Mouse (Mus musculus): Measurements from ENCODE around the gene Irf3. TPM values are rescaled to one million over a fixed set of nuclear protein-coding genes. Genes with fewer than 3 reads are reported as not detected.

The Irf3 gene
- 10 to 100 TPM; 38.4 to 42.7 TPM for total RNA-seq (2021)
- long read RNA-seq, experiment 1, transcript Irf3-201 (8 exons, 2,031 nt) = major isoform, 5 of 17 reads
- long read RNA-seq, experiment 1, partial matches to known transcripts = 6 of 17 reads
- long read RNA-seq, experiment 1, other reads (novel, unspliced or antisense) = 5 of 17 reads
- long read RNA-seq, experiment 2, partial matches to known transcripts = 0 of 16 reads
- long read RNA-seq, experiment 2, other reads (novel, unspliced or antisense) = 9 of 16 reads

DNA sequence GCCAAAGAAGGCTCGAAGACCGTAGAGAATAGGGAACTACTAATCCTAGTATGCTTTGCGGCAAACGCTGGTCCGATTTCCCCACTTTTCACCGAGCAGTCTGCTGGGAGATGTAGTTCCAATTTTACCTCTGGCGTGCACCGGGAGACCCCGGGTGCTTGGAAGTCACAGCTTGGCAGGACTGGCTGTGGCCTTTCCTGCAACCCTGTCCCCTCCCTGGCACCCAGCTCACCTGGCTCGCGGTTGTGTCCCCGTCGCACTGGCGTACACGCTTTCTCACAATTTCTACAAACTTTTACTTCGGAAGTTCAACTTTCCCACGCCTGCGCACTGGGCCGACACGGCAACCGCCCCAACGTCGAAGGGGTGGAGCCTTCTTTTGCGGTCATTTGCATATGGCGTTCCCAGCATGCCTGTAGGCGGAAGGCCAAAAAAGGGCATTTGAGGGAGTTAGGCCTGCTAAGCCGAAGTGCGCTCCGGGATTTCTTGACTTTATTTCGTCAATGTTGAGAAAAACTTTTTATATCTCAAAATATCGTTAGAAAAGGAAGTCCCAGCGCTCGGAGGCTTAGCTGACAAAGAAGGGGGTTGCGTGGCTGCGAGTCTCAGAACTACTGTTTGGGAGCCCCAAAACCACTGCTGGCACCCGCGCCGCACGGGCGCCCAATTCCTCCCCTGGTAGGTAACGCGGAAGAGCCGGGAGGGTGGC is at the start of gene Irf3:
Gene Irf3 (plus strand): TSS at position 418 of the 709 bp plus-strand sequence.
- peak within 1 kb of the TSS; percentile 65 for H3K4me3 ChIP-seq
- TF ChIP-seq CTCF (conservative IDR thresholded peaks at IDR 0.05) = no peak
- DNase-seq (ENCODE audit: low spot score in 2 of 2) = peak; percentile 95 to 96
- H3K27ac ChIP-seq = peak within 1 kb of the TSS; percentile 84

DNA sequence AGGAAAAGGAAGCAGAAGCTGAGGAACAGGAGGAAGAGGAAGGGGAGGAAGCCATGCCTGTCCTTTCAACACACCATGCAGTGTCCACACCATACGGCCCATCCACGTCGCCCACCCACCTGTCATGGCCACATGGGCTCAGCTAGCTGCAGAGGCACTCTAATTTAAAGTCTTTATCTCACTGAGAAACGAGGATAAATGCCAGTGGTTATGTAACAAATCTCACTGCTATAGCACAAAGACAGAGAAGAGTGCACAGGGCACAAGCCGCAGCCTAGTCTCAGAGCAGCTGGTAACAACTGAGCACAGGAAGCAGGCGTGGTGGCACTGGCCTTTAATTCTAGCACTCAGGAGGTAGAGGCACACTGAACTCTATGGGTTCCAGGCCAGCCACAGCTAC is 47.5 kb upstream of the Irf3 start:
- Histone ChIP-seq H3K27ac (peak overlapping the region; percentile 80), H3K4me3 (no peak overlapping the region)
- peak in 1 of 2 experiments; percentile 18 for DNase-seq (ENCODE audit: low spot score in 2 of 2)
- no peak for TF ChIP-seq CTCF (conservative IDR thresholded peaks at IDR 0.05)

DNA sequence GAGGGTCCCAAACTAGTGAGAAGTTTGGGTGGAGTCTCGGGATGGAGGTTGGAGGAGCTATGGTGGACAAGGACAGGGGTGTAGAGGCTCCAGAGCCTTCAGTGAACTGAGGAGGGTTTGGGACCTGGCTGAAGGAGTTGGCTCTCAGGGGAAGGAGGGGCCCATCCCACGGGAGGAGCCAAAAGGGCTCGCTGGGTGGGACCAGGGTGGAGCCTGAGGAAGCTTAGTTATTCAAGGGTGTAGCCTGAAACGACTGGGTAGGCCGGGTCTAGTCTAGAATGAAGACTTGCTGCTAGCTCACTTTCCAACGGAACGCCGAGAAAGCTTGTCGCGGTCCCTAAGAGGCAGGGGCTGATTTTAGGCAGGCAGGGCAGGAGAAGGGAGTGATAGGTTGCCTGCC is 45.5 kb upstream of the Irf3 start:
- TF ChIP-seq CTCF (conservative IDR thresholded peaks at IDR 0.05) = no peak
- Histone ChIP-seq H3K4me3 (peak overlapping the region; percentile 55), H3K27ac (peak overlapping the region; percentile 40; the same call in 1 of the 2 replicates)
- DNase-seq (ENCODE audit: low spot score in 2 of 2) = no peak

DNA sequence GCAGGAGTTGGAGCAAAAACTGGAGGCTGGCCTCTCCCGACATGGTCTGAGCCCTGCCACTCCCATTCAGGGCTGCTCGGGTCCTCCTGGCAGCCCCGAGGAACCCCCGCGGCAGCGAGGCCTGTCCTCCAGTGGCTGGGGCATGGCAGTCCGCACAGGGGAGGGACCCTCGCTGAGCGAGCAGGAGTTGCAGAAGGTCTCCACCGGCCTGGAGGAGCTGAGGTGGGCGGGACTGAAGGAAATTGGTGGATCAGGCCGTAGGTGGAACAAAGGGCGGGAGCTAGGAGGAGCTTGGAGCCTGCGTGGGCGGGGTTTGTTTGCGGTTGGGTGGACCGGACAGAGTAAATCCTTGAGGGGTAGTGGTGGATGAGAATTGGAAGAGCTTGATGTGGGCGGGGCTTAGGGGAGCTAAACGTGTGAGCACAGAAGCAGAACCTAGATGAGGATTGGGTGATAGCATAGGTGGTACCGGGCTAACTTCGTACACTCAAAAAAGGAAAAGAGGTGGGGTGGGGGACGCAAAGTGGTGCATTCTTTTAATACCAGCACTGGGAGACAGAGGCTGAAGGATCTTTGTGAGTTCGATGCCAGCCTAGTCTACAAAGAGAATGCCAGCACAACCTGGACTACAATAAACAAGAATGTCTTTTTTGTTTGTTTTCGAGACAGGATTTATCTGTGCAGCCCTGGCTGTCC is 44.7 kb upstream of the Irf3 start:
- Histone ChIP-seq H3K27ac (peak overlapping the region; percentile 40; the same call in 1 of the 2 replicates), H3K4me3 (peak overlapping the region; percentile 55)
- DNase-seq (ENCODE audit: low spot score in 2 of 2) = peak; percentile 71 to 87
- TF ChIP-seq CTCF (conservative IDR thresholded peaks at IDR 0.05) = no peak

DNA sequence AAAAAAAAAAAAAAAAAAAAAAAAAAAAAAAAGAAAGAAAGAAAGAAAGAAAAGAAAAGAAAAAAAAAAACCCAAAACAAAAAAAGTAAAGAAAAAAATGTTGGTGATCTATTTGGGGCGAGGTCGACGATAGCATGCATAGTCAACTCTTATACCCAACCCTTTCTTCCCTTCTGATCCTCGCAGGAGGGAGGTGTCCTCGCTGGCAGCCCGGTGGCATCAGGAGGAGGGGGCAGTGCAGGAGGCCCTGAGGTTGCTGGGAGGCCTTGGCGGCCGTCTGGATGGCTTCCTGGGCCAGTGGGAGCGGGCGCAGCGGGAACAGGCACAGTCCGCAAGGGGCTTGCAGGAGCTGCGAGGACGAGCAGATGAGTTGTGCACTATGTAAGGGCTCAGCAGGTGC is 43.9 kb upstream of the Irf3 start:
- DNase-seq (ENCODE audit: low spot score in 2 of 2) = no peak
- TF ChIP-seq CTCF (conservative IDR thresholded peaks at IDR 0.05) = no peak
- no peak overlapping the region for H3K27ac ChIP-seq
- no peak overlapping the region for H3K4me3 ChIP-seq

DNA sequence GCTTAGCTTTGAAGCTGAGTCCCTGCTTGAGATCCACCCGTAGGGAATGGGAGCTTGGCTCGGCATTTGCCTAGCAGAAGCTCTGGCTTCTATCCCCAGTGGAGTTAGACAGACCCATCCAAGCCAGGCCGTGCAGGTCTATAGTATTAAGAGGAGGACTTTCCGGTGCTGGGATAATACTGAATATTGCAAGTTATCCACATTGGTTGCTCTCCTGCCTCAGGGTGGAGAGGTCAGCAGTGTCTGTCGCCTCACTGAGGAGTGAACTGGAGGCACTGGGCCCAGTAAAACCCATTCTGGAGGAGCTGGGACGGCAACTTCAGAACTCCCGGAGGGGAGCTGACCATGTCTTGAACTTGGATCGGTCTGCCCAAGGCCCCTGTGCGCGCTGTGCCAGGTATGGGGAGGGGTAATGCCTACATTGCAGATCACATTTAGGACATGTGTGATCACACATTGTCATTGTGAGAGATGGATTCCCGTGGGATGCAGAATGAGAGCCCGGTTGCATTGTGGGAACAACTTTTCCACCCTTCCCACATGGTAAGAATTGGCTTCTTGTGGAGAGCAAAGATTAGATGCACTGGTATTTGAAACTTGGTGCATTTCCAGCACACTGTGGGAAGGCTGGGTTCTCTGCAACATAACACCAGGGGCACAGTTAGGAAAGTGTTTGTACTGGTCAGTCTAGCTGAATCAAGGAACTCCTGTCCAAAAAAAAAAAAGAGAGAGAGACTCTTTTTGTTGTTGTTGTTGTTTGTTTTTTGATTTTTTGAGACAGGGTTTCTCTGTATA is 43.2 kb upstream of the Irf3 start:
- Histone ChIP-seq H3K4me3 (no peak overlapping the region), H3K27ac (no peak overlapping the region)
- no peak for TF ChIP-seq CTCF (conservative IDR thresholded peaks at IDR 0.05)
- DNase-seq (ENCODE audit: low spot score in 2 of 2) = no peak

DNA sequence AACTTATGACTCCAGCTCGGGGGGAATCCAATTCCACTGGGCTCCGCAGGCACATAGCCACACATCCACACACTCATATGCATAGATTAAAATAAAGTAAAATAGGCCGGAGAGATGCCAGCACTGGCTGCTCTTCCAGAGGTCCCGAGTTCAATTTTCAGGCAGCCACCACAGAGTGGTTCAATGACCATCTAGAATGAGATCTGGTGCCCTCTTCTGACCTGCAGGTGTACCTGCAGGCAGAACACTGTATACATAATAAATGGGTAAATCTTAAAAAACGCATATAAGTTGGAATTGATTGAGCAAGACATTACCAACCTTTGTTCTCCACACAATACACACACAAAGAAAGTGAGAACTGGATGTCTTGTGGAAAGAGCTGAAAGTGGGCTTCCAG is 41.8 kb upstream of the Irf3 start:
- no peak for DNase-seq (ENCODE audit: low spot score in 2 of 2)
- Histone ChIP-seq H3K27ac (no peak overlapping the region), H3K4me3 (no peak overlapping the region)
- peak; percentile 82 for TF ChIP-seq CTCF (conservative IDR thresholded peaks at IDR 0.05)

DNA sequence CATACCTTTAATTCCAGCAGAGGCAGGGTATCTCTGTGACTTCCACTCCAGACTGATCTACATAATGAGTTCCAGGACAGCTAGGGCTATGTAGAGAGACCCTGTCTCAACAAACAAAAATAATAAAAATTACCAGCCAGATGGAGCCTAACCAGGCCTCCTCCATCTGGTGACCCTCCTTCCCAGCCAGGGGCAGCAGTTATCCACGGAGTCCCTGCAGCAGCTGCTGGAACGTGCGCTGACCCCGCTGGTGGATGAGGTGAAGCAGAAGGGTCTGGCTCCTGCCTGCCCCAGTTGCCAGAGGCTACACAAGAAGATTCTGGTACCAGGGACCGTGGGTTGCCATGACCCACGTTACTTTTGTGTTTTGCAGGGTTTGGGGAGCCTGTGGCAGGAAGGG is 41.2 kb upstream of the Irf3 start:
- DNase-seq (ENCODE audit: low spot score in 2 of 2) = no peak
- no peak overlapping the region for H3K27ac ChIP-seq
- TF ChIP-seq CTCF (conservative IDR thresholded peaks at IDR 0.05) = no peak
- H3K4me3 ChIP-seq = no peak overlapping the region

DNA sequence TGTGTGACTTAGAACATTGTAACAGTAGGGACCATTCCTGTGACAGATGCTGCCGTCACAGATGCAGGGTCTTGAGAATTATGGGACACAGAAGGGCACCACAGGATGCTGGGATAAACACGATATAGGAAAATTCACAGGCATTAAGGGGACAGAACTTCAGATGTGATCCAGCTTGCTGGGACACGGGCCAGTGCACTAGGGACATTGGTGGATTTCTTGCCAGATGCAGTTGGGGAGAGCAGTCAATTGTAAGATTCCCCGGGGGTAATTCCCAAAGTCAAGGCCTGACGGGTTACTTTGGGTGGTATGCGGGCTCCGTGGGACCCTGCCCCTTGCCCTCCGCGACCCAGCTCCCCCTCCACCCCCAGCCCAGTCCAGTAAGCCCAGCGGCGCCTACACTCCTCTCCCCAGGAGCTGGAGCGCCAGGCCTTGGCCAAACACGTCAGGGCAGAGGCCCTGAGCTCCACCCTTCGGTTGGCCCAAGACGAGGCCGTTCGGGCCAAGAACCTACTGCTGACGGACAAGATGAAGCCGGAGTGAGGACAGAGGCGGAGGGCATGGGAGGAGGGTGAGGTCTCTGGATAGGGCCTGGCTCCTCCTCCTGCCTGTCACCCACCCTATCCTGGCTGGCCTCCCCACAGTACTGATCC is 40.1 kb upstream of the Irf3 start:
- H3K27ac ChIP-seq = no peak overlapping the region
- TF ChIP-seq CTCF (conservative IDR thresholded peaks at IDR 0.05) = no peak
- no peak overlapping the region for H3K4me3 ChIP-seq
- DNase-seq (ENCODE audit: low spot score in 2 of 2) = no peak

DNA sequence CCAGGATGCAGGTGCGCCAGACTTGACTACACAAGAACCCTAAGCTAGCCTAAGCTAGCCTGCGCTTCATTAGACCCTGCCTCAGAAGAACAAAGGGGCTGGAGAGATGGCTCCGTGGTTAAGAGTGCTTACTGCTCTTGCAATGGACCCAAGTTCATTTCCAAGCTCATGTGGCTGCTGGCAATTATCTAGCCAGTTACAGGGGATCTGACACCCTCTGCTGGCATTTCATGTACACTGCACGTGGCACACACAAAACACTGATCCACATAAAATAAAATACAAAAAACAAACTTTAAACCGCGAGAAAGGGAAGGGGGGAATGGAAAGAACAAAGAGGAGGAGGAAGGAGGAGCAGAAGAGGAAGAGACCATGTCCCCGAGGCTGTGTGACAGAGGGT is 39.2 kb upstream of the Irf3 start:
- H3K27ac ChIP-seq = no peak overlapping the region
- no peak overlapping the region for H3K4me3 ChIP-seq
- peak; percentile 87 for TF ChIP-seq CTCF (conservative IDR thresholded peaks at IDR 0.05)
- DNase-seq (ENCODE audit: low spot score in 2 of 2) = peak in 1 of 2 experiments; percentile 66

DNA sequence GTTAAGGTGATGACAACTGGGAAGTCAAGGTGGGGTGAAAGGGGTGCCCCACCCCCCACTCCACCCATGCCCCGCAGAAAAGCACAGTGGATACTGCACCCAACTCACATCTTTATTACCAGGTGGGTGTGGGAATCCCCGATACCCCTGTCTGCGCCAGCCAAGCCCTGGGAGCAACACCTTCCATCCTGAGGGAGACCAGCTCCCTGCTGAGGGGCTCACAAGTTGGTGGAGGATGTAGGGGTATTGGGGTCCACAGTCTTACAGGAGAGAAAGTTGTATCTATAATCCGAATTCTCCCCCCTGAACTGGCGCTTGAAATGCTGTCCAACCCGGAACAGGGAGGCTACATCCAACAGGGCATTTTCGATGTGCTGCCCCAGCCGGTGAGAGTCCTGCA is 38.2 kb upstream of the Irf3 start:
- TF ChIP-seq CTCF (conservative IDR thresholded peaks at IDR 0.05) = no peak
- Histone ChIP-seq H3K4me3 (no peak overlapping the region), H3K27ac (no peak overlapping the region)
- no peak for DNase-seq (ENCODE audit: low spot score in 2 of 2)

DNA sequence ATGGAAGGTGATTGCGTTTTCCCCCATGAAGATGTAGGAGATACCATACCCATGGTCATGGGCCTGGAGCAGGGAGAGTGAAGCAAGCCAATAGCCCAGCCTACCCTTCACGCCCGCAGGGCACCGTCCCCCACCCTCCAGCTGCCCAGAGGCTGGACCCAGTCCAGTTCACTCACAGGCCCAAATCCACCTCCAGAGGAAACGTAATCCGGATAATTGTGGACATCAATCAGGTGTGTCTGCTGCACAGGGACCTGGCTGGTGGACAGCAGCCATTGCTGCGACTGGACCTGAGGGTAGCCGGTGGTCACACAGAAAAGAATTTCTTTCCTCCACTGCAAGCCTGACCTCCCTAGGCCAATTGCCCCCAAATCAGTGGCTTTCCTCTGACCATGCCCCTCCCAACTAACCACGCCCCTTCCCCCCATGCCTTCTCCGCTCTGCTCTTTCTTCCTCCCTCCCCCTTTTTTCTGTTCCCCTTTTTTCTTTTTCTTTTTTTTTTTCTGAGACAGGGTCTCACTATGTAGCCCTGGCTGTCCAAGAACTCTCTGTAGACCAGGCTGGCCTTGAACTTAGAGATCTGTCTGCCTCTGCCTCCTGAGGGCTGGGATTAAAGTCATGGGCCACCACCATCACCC is 37.5 kb upstream of the Irf3 start:
- no peak overlapping the region for H3K4me3 ChIP-seq
- no peak for DNase-seq (ENCODE audit: low spot score in 2 of 2)
- H3K27ac ChIP-seq = no peak overlapping the region
- no peak for TF ChIP-seq CTCF (conservative IDR thresholded peaks at IDR 0.05)

All from layer of hippocampus, adult 2 months (tissue).